Mouse (Mus musculus): Measurements from ENCODE around the gene Adam26a. TPM values are rescaled to one million over a fixed set of nuclear protein-coding genes. Genes with fewer than 3 reads are reported as not detected.

Adam26a gene
- polyA plus RNA-seq (2014; fragmentation: Illumina TruSeq; extraction: RNeasy Lipid Tissue Mini Kit (QIAGEN cat#74804); ENCODE audit: low read depth, low replicate concordance): not detected

DNA sequence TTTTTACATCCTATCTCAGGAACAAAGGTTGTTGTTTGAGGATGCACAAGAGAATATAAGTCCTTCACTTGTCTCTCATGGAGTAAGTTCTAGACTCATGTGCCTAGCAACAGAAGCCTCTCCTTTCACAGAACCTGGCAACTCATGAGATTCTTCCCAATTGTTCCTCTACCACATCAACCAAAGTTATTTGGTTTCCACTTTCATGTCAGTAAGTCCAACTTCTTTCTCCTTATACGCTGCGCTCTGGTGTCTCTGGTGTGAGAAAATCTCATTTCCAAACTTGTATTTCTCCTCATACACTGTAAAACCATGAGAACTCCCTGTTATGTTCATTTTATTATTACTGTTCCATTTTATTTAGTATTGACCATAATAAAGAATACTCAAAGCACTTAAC is at the start of gene Adam26a:
Gene Adam26a (minus strand): TSS at position 101 of the 400 bp plus-strand sequence.

GRCm38 (mm10) chr8:43528006-43528405 is 48.5 kb downstream of the Adam26a start, which contains the start of gene Adam26b:
Gene Adam26b (minus strand): TSS chr8:43528106.

Other genes with a start within 250 kb of the Adam26a start
- not detected for gene Adam26b, start 48.6 kb downstream of the Adam26a start, polyA plus RNA-seq (2014; fragmentation: Illumina TruSeq; extraction: RNeasy Lipid Tissue Mini Kit (QIAGEN cat#74804); ENCODE audit: low read depth, low replicate concordance)
- not detected for gene Gm5346, start 50.6 kb upstream of the Adam26a start, polyA plus RNA-seq (2014; fragmentation: Illumina TruSeq; extraction: RNeasy Lipid Tissue Mini Kit (QIAGEN cat#74804); ENCODE audit: low read depth, low replicate concordance)
- gene Adam34, start 133.3 kb upstream of the Adam26a start, polyA plus RNA-seq (2014; fragmentation: Illumina TruSeq; extraction: RNeasy Lipid Tissue Mini Kit (QIAGEN cat#74804); ENCODE audit: low read depth, low replicate concordance): not detected